Mouse (Mus musculus) megakaryocyte, embryonic 14.5 days (primary cell): ENCODE measurements at regions not wholly inside any gene's neighbourhood (a gene's known extent, or its start where the extent isn't known, plus 50 kb on each side); places are given as distances from the start of the nearest gene placed in this dataset.
"Not testable (repeated sequence)": the region's sequence is repeated elsewhere in the genome, so short reads cannot be mapped to it uniquely, and the experiment has no call there.

ENCODE experiments used
- H3K27me3 ChIP-seq: replicated peaks from 2 replicates; pipeline ENCODE3; 2012; ENCODE audit warnings: inconsistent platforms
- H3K36me3 ChIP-seq: replicated peaks from 2 replicates; pipeline ENCODE3; 2012; ENCODE audit warnings: low read length, inconsistent platforms, mixed read lengths
- H3K4me1 ChIP-seq: 2 replicates; pipeline ENCODE4 v1.6.1; 2012; ENCODE audit warnings: inconsistent platforms
- H3K4me3 ChIP-seq: replicated peaks from 2 replicates; pipeline ENCODE3; 2012; ENCODE audit warnings: moderate library complexity, mild to moderate bottlenecking, inconsistent platforms
- H3K9me3 ChIP-seq: 2 replicates; pipeline ENCODE4 v1.6.1; 2012; ENCODE audit warnings: inconsistent platforms
- FLI1 ChIP-seq: IDR thresholded peaks from 2 replicates; pipeline ENCODE4 v1.6.1; 2012; ENCODE audit warnings: low read length, inconsistent platforms, mixed read lengths
- GATA1 ChIP-seq: IDR thresholded peaks from 3 replicates; pipeline ENCODE4 v1.6.1; 2012; ENCODE audit warnings: mixed read lengths, low read length, inconsistent platforms, borderline replicate concordance

GRCm38 (mm10) chr2:78024981-78025565, 78.9 kb upstream of the Cwc22 start:
- no peak for TF ChIP-seq GATA1
- TF ChIP-seq FLI1: no peak
- Histone ChIP-seq H3K4me3 (no peak overlapping the region), H3K9me3 (peaks cover 5% of the 10 kb centered on the region), H3K36me3 (no peaks in the 10 kb centered on the region), H3K4me1 (peaks cover 2% of the 10 kb centered on the region; the same call in 1 of the 2 replicates), H3K27me3 (peaks cover 7% of the 10 kb centered on the region)

GRCm38 (mm10) chr2:78023916-78024685, 77.9 kb upstream of the Cwc22 start:
- H3K27me3 ChIP-seq: peaks cover 7% of the 10 kb centered on the region
- no peaks in the 10 kb centered on the region for H3K9me3 ChIP-seq
- no peak overlapping the region for H3K4me3 ChIP-seq
- TF ChIP-seq FLI1 (peak; percentile 40; the same call in 1 of the 2 replicates), GATA1 (no peak)
- H3K36me3 ChIP-seq: no peaks in the 10 kb centered on the region
- peaks cover 2% of the 10 kb centered on the region; the same call in 1 of the 2 replicates for H3K4me1 ChIP-seq

DNA sequence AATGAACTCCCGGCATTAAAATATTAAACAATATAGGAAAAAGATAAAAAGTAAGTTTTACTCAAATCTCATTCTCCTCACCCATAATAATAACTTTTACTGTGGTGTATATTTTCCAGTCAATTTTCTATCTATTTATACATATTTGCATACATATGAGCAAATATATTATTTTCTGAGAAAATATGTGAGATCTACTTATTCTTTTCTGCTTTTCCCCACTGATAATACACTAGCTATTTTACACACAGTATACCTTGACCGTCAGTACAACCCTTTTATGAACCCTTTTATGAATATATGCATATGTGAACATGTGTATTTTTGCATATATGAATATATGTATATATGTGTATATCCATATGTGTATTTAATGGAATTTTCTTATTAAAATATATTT, 77.2 kb upstream of the Cwc22 start:
- no peaks in the 10 kb centered on the region for H3K9me3 ChIP-seq
- no peak overlapping the region for H3K4me3 ChIP-seq
- TF ChIP-seq FLI1: no peak
- no peak for TF ChIP-seq GATA1
- H3K27me3 ChIP-seq: peaks cover 7% of the 10 kb centered on the region
- H3K4me1 ChIP-seq: peaks cover 2% of the 10 kb centered on the region; the same call in 1 of the 2 replicates
- no peaks in the 10 kb centered on the region for H3K36me3 ChIP-seq

- Histone ChIP-seq H3K27me3 (peaks cover 7% of the 10 kb centered on the region), H3K4me3 (no peak overlapping the region), H3K36me3 (no peaks in the 10 kb centered on the region), H3K9me3 (no peaks in the 10 kb centered on the region), H3K4me1 (peaks cover 2% of the 10 kb centered on the region; the same call in 1 of the 2 replicates)
- TF ChIP-seq GATA1 (no peak), FLI1 (no peak)
These were observed 76.6 kb upstream of the Cwc22 start for GRCm38 (mm10) chr2:78022756-78023155.

- H3K27me3 ChIP-seq: peaks cover 7% of the 10 kb centered on the region
- peaks cover 2% of the 10 kb centered on the region; the same call in 1 of the 2 replicates for H3K4me1 ChIP-seq
- no peaks in the 10 kb centered on the region for H3K9me3 ChIP-seq
- no peak for TF ChIP-seq GATA1
- no peak for TF ChIP-seq FLI1
- no peaks in the 10 kb centered on the region for H3K36me3 ChIP-seq
- no peak overlapping the region for H3K4me3 ChIP-seq
These were observed 75.7 kb upstream of the Cwc22 start for GRCm38 (mm10) chr2:78021905-78022304.

GRCm38 (mm10) chr2:78021356-78021900, 75.3 kb upstream of the Cwc22 start:
- H3K4me3 ChIP-seq: no peak overlapping the region
- no peaks in the 10 kb centered on the region for H3K9me3 ChIP-seq
- H3K27me3 ChIP-seq: peaks cover 5% of the 10 kb centered on the region
- no peaks in the 10 kb centered on the region for H3K36me3 ChIP-seq
- H3K4me1 ChIP-seq: peaks cover 2% of the 10 kb centered on the region; the same call in 1 of the 2 replicates
- TF ChIP-seq FLI1 (no peak), GATA1 (no peak)

DNA sequence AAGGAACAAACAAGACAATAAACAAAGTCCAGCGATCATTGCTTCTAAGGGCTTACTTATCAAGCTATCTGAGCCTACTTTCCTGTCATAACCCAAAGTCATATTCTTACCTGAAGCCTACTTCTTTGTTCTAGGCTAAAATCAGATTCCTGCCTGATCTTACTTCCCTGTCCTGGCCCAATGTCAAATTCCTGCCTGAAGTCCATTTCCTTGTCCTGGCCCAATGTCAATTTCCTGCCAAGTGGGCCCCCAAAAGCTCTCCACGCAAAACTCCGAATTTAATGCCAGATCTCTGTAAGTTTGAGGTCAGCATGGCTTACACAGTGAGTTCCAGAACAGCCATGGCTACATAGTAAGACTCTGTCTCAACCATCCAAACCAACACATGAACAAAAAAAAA, 74.3 kb upstream of the Cwc22 start:
- no peaks in the 10 kb centered on the region for H3K4me1 ChIP-seq
- H3K27me3 ChIP-seq: peaks cover 2% of the 10 kb centered on the region
- no peaks in the 10 kb centered on the region for H3K36me3 ChIP-seq
- no peak for TF ChIP-seq GATA1
- TF ChIP-seq FLI1: no peak
- H3K4me3 ChIP-seq: no peak overlapping the region
- no peaks in the 10 kb centered on the region for H3K9me3 ChIP-seq

DNA sequence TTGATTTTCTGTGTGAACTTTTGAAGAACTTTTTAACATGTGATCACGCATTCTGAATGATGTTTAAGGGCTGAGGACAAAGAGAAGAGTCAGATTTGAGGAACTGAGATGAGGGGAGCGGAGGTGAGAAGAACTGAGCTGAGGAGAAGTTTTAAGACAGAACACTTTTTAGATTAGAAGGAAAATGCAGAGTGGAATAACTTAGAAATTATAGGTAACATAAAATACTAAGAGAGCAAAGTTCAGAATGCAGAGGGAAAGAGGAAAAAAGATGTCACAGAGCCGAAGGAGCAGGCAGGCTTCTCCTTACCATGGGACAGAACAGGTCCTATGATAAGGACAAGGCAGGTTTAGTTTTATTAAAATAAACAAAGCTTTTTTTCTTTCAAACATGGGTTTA, 73.7 kb upstream of the Cwc22 start:
- H3K4me1 ChIP-seq: no peaks in the 10 kb centered on the region
- H3K36me3 ChIP-seq: no peaks in the 10 kb centered on the region
- H3K27me3 ChIP-seq: peaks cover 2% of the 10 kb centered on the region
- TF ChIP-seq GATA1: no peak
- TF ChIP-seq FLI1: no peak
- no peak overlapping the region for H3K4me3 ChIP-seq
- no peaks in the 10 kb centered on the region for H3K9me3 ChIP-seq

- not testable (repeated sequence) for H3K27me3 ChIP-seq, H3K9me3 ChIP-seq
These were observed 66.3 kb upstream of the Cwc22 start for GRCm38 (mm10) chr2:78012441-78012840.

GRCm38 (mm10) chr2:78011821-78012220, 65.6 kb upstream of the Cwc22 start:
- H3K4me3 ChIP-seq: no peak overlapping the region
- no peak for TF ChIP-seq FLI1
- no peak for TF ChIP-seq GATA1
- H3K9me3 ChIP-seq: no peaks in the 10 kb centered on the region; the same call in 1 of the 2 replicates
- H3K4me1 ChIP-seq: no peaks in the 10 kb centered on the region
- H3K36me3 ChIP-seq: no peaks in the 10 kb centered on the region
- peaks cover 7% of the 10 kb centered on the region for H3K27me3 ChIP-seq

More at GRCm38 (mm10) chr2:78012441-78012840, 66.3 kb upstream of the Cwc22 start:
- H3K4me1 ChIP-seq, H3K36me3 ChIP-seq, H3K4me3 ChIP-seq: not testable (repeated sequence)
